Mouse (Mus musculus) heart, adult 18-20 months (tissue): Measurements from ENCODE around the gene E130311K13Rik. TPM values are rescaled to one million over a fixed set of nuclear protein-coding genes. Genes with fewer than 3 reads are reported as not detected.
A peak's percentile ranks its signal among the peaks of the same experiment; 100 is the strongest.

Experiments used
- DNase-seq, 2 experiments: peaks; one replicate each; pipeline ENCODE4 v3.0.0; 2021 to 2022; ENCODE audit warnings: mixed read lengths in 1 of 2
- long read RNA-seq, 2 experiments: library from polyadenylated mRNA; stranded (forward); transcript quantifications; one replicate each; pipeline ENCODE4 v2.0.0; 2021
- total RNA-seq, 2 experiments: library from RNA; stranded (reverse); gene quantifications; 2 replicates each; pipeline ENCODE4 v1.2.3; 2021

The E130311K13Rik gene
- total RNA-seq, result 10 to 100 TPM; 10.3 to 11.7 TPM
- long read RNA-seq, experiment 1, transcript E130311K13Rik-201 (5 exons, 1,640 nt), result major isoform, 13 of 14 reads
- long read RNA-seq, experiment 1, partial matches to known transcripts, result 0 of 14 reads
- long read RNA-seq, experiment 1, other reads (novel, unspliced or antisense), result 1 of 14 reads
- long read RNA-seq, experiment 2, transcript E130311K13Rik-201 (5 exons, 1,640 nt), result major isoform, 10 of 11 reads
- long read RNA-seq, experiment 2, partial matches to known transcripts, result 0 of 11 reads
- long read RNA-seq, experiment 2, other reads (novel, unspliced or antisense), result 1 of 11 reads

GRCm38 (mm10) chr3:63928878-63929859 is at the start of gene E130311K13Rik:
Gene E130311K13Rik (minus strand): TSS chr3:63929472.
- peak; percentile 91 to 92 for DNase-seq

GRCm38 (mm10) chr3:63977895-63978294 is 48.6 kb upstream of the E130311K13Rik start:
- no peak for DNase-seq

- peak; percentile 96 for DNase-seq
Observed at GRCm38 (mm10) chr3:63975955-63976908, 47.0 kb upstream of the E130311K13Rik start, which contains the start of gene Gmps. Gene Gmps (plus strand): TSS chr3:63976106.

- DNase-seq, result no peak
Observed at GRCm38 (mm10) chr3:63965929-63966328, 36.7 kb upstream of the E130311K13Rik start.

GRCm38 (mm10) chr3:63964922-63965249 is 35.6 kb upstream of the E130311K13Rik start:
- no peak for DNase-seq

- peak; percentile 99 to 100 for DNase-seq
Observed at GRCm38 (mm10) chr3:63964100-63964921, 35.0 kb upstream of the E130311K13Rik start, which contains the start of gene Slc33a1. Gene Slc33a1 (minus strand): TSS chr3:63964768.

- peak; percentile 6 to 39 for DNase-seq
Observed at GRCm38 (mm10) chr3:63963421-63964099, 34.3 kb upstream of the E130311K13Rik start.

- no peak for DNase-seq
Observed at GRCm38 (mm10) chr3:63949837-63950236, 20.6 kb upstream of the E130311K13Rik start.

GRCm38 (mm10) chr3:63941204-63941850 is 12.1 kb upstream of the E130311K13Rik start:
- DNase-seq, result peak; percentile 6 to 7

GRCm38 (mm10) chr3:63938928-63939327 is 9.7 kb upstream of the E130311K13Rik start:
- no peak for DNase-seq

GRCm38 (mm10) chr3:63919634-63920033 is 9.6 kb downstream of the E130311K13Rik start:
- peak in 1 of 2 experiments; percentile 26 for DNase-seq

GRCm38 (mm10) chr3:63910301-63910700 is 19.0 kb downstream of the E130311K13Rik start:
- no peak for DNase-seq

- no peak for DNase-seq
Observed at GRCm38 (mm10) chr3:63905241-63905640, 24.0 kb downstream of the E130311K13Rik start.

- DNase-seq, result no peak
Observed at GRCm38 (mm10) chr3:63904157-63904556, 25.1 kb downstream of the E130311K13Rik start.

GRCm38 (mm10) chr3:63900021-63900571 is 29.2 kb downstream of the E130311K13Rik start:
- no peak for DNase-seq

- DNase-seq, result peak; percentile 5 to 34
Observed at GRCm38 (mm10) chr3:63899309-63899695, 30.0 kb downstream of the E130311K13Rik start, which contains the start of gene Plch1. Gene Plch1 (minus strand): TSS chr3:63899472.

GRCm38 (mm10) chr3:63898581-63899308 is 30.5 kb downstream of the E130311K13Rik start:
- DNase-seq, result peak; percentile 57 to 75

GRCm38 (mm10) chr3:63897177-63897576 is 32.1 kb downstream of the E130311K13Rik start:
- no peak for DNase-seq
